Mouse (Mus musculus): ENCODE results near the gene Gm3233.
"Not testable (repeated sequence)": the region's sequence is repeated elsewhere in the genome, so short reads cannot be mapped to it uniquely, and the experiment has no call there.

Gene Gm3233

GRCm38 (mm10) chr10:77759582-77759981, at the start of gene Gm3233:
Gm3233 (minus strand) TSS chr10:77759682.
- DNase-seq: not testable (repeated sequence)

GRCm38 (mm10) chr10:77804095-77804494, 44.6 kb upstream of the Gm3233 start:
- no peak for DNase-seq

- no peak for DNase-seq
These were observed 39.5 kb upstream of the Gm3233 start, which contains the start of gene Gm19668 for GRCm38 (mm10) chr10:77798921-77799508. Gm19668 (minus strand) TSS chr10:77799133.

DNA sequence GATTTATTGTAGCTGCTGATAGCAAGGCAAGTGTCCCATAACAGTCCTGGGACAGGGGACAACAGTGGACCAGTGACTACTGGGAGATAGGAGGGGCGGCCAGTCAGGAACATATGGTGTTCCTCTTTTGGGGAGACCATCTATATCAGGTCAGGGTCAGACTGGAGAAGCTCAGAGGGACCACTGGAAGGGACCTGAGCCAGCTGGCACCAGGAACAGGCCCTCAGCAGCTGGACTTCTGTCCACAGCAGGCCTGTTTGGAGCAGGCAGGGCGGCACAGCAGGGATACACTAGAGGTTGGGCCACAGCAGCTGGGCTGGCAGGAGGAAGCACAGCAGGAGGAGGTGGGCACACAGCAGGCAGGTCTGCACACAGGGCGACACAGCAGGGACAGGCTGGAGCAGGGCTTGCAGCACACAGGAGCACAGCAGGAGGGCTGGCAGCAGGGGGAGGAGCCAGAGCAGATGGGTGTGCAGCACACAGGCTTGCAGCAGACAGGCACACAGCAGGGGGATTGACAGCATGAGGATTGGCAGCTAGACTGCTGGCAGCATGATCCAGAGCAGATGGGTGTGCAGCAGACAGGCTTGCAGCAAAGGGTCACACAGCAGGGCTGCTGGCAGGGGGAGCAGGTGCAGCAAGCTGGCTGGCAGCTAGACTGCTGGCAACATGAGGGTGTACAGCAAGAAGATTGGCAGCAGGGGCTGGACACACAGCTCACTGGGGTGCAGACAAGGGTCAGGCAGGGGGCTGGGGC, 38.9 kb upstream of the Gm3233 start:
- peak in 1 of 2 experiments; percentile 19 for DNase-seq

DNA sequence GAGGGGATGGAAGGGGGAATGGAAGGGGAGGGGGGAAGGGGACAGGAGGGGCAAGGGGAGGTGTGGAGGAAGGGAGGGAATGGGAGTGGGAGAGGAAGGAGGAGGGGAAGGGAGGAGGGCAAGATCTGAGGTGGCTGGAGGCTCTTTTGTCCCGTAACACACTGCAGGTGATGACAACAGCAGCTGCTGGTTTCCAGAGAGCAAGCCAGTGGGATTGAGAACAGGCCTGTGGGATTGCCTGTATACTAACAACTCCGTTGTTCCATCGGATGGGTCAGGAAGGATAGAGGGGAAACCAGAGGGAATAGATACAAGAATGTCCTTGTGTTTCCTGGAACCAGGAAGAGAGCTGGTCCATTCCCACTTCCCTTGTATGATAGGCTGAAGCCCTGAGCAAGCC, 38.2 kb upstream of the Gm3233 start:
- DNase-seq: no peak

GRCm38 (mm10) chr10:77794976-77795375, 35.5 kb upstream of the Gm3233 start, which contains the start of gene Gm9639:
Gm9639 (minus strand) TSS chr10:77795076.
- no peak for DNase-seq

GRCm38 (mm10) chr10:77788621-77789020, 29.1 kb upstream of the Gm3233 start:
- DNase-seq: no peak

GRCm38 (mm10) chr10:77787876-77788275, 28.4 kb upstream of the Gm3233 start, which contains the start of gene Gm7137:
Gm7137 (minus strand) TSS chr10:77788200.
- DNase-seq: not testable (repeated sequence)

GRCm38 (mm10) chr10:77783396-77783795, 23.9 kb upstream of the Gm3233 start:
- DNase-seq: not testable (repeated sequence)

GRCm38 (mm10) chr10:77782442-77782841, 23.0 kb upstream of the Gm3233 start, which contains the start of gene Gm3250:
Gm3250 (minus strand) TSS chr10:77782542.
- DNase-seq: not testable (repeated sequence)

DNA sequence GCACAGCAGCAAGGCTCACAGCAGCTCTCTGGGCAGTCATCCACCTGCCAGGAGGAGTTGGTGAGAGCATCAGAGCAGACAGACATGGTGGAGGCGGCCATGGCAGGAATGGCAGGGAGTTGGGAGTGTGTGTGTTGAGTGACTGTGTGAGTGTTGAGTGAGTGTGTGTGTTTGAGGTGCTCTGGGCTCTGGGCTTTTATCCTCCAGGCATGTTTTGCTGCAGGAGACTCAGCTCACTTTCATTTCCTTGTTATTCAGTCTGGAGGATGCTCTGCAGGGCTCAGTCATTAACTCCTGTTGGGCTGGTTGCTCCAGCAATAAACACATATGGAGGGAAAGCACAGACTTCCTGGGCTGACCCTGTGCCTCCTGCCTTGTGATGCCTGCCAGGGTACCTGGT, 17.4 kb upstream of the Gm3233 start, which contains the start of gene Gm7138:
Gene Gm7138, minus strand, starts transcription at position 101 of the 400 bp plus-strand sequence.
- DNase-seq: not testable (repeated sequence)

GRCm38 (mm10) chr10:77772142-77772541, 12.7 kb upstream of the Gm3233 start:
- DNase-seq: not testable (repeated sequence)

- not testable (repeated sequence) for DNase-seq
These were observed 11.7 kb upstream of the Gm3233 start, which contains the start of gene Gm3238 for GRCm38 (mm10) chr10:77771225-77771624. Gm3238 (minus strand) TSS chr10:77771325.

DNA sequence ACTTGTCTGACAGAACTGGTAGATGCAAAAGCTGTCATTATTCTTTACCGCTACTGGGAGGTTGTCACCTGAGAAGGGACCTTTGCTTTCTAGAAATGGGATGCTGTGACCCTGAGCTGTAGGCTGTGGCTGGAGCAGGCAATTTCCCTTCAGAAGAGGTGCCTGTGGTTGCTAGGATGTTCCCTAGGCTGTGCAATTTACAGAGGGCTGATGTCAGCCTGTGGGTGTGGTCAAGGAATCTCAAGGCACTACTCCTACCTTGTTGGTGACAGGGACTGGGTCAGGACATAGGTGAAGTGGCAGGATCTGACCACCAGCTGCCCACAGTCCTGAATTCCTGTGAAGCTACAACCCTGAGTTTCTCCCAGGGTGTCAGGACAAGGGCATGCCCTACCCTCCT, 10.2 kb upstream of the Gm3233 start:
- no peak for DNase-seq

DNA sequence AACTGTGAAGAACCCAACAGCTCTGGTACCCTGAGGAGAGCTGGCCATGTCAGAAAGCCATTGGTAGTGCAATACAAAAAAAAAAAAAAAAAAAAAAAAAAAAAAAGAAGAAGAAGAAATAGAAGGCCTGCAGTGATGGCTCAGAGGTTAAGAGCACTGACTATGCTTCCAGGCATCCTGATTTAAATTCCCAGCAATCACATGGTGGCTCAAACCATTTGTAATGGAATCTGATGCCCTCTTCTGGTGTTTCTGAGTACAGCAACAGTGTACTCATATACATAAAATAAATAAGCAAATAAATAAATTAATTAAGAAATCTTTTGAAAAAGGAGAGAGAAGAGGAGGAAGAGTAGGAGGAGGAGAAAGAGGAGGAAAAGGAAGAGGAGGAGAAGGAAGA, 6.0 kb downstream of the Gm3233 start:
- no peak for DNase-seq

- DNase-seq: not testable (repeated sequence)
These were observed 7.2 kb downstream of the Gm3233 start for GRCm38 (mm10) chr10:77752312-77752711.

- DNase-seq: not testable (repeated sequence)
These were observed 8.2 kb downstream of the Gm3233 start, which contains the start of gene Gm9736 for GRCm38 (mm10) chr10:77751254-77751653. Gm9736 (minus strand) TSS chr10:77751354.

DNA sequence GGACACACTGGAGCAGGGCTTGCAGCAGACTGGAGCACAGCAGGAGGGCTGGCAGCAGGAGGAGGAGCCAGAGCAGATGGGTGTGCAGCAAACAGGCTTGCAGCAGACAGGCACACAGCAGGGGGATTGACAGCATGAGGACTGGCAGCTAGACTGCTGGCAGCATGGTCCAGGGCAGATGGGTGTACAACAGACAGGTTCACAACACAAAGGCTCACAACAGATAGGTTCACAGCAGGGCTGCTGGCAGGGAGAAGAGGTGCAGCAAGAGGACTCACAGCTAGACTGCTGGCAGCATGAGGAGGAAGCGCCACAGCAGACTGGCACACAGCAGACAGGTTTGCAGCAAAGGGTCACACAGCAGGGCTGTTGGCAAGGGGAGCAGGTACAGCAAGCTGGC, 8.8 kb downstream of the Gm3233 start:
- peak; percentile 14 to 32 for DNase-seq

DNA sequence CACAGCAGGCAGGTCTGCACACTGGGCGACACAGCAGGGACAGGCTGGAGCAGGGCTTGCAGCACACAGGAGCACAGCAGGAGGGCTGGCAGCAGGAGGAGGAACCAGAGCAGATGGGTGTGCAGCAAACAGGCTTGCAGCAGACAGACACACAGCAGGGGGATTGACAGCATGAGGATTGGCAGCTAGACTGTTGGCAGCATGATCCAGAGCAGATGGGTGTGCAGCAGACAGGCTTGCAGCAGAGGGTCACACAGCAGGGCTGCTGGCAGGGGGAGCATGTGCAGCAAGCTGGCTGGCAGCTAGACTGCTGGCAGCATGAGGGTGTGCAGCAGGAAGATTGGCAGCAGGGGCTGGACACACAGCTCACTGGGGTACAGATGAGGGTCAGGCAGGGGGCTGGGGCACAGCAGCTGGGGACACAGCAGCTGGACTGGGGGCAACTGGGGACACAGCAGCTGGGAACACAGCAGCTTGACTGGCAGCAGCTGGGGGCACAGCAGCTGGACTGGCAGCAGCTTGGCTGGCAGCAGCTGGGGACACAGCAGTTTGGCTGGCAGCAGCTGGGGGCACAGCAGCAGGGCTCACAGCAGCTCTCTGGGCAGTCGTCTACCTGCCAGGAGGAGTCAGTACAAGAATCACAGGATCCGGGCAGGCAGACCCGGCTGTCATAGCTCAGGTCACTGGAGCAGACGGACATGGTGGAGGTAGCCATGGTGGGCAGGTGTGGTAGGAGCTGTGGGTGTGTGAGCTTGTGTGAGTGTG, 17.4 kb downstream of the Gm3233 start, which contains the start of gene Gm18596:
Gene Gm18596, minus strand, starts transcription at position 715 of the 765 bp plus-strand sequence.
- peak; percentile 10 to 28 for DNase-seq

DNA sequence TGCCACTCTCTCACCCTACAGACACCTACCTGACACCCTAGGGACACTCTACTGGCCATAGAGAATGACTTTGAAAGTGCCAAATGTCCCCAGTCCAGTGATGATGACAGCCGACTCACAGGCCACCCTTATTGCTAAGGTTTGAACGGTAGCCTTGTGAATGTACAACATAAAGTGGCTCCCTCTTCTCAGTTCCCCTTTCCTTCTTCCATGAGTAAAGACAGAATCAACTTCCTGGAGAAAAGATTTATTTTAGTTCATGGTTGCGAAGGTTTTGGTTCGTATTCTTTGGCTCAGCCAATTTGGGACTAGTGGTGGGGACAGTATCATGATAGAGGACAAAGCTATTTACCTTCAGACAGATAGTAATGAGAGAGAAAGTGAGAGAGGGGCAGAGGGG, 20.6 kb downstream of the Gm3233 start:
- DNase-seq: no peak

DNA sequence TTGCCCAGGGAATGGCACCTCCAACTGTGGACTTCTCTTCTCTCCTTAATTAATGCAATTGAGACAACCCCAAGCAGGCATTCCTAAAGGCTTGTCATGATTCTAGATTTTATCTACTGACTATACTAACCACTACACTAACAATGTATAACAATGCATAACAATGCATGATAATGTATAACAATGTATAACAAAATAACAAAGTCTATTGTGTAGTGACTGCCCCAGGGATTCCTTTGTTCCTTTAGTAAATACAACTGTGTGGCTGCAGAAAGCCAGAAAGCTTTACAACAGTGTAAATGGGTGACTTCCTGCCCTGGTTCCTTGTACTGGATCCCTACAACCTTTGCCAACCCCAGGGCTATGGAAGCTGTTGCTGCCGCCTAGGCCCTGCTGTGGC, 23.6 kb downstream of the Gm3233 start:
- DNase-seq: no peak

DNA sequence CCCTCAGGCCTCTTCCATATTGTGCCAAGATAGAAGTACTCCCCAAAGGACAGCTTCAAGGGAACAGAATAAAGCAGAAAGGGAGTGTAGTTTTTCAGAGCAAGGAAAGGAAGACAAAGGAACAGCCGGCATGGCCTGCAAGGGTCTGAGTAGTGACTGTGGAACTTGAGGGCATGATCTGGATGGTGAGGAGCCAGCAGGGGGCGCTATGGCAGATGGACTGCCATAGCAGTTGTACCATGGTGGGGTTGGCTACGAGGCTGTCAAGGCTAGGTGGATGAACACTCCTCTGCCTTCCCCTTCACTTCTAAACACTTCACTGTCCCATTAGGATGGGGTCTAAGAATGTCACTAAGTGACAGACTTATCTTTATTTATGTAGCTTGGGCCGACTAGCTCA, 30.2 kb downstream of the Gm3233 start:
- DNase-seq: peak in 1 of 2 experiments; percentile 7

GRCm38 (mm10) chr10:77728280-77728679, 31.2 kb downstream of the Gm3233 start:
- DNase-seq: no peak
